Mouse (Mus musculus): ENCODE results near the gene Igsf8. TPM values are rescaled to one million over a fixed set of nuclear protein-coding genes. Genes with fewer than 3 reads are reported as not detected.
"Not testable (repeated sequence)": the region's sequence is repeated elsewhere in the genome, so short reads cannot be mapped to it uniquely, and the experiment has no call there.

Igsf8 gene
- polyA plus RNA-seq, 1 experiment from 2014 or later: 46.9 TPM

DNA sequence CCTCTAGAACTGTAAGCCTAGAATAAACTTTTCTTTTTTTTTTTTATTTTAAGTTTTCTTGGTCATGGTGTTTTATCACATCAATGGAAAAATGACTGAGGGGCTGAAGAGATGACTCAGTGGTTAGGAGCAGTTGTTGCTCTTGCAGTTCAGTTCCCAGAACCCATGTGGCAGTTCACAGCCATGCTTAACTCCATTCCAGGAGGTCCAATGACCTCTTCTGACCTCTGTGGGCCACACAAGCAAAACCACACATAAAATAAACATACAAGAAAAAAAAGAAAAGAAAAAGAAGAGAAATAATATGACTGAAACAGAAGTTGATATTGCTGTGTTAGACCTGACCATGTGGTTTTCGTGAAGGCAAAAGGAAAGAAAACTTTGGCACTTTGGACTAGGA is 32.2 kb upstream of the Igsf8 start:
- H3K4me2 ChIP-seq: no peak overlapping the region
- no peaks in the 10 kb centered on the region for H3K4me1 ChIP-seq
- no peak overlapping the region for H3K27ac ChIP-seq
- no peaks in the 10 kb centered on the region for H3K36me3 ChIP-seq
- no peaks in the 10 kb centered on the region for H3K9me3 ChIP-seq
- H3K9ac ChIP-seq: no peak overlapping the region
- H3K27me3 ChIP-seq: no peaks in the 10 kb centered on the region
- ATAC-seq (ENCODE audit: insufficient number of reproducible peaks, insufficient read depth, low FRiP score, low TSS enrichment, low read depth): no peak
- WGBS: 75% methylated on average over 1 of the region's 1 CpGs
- H3K4me3 ChIP-seq: no peak overlapping the region

DNA sequence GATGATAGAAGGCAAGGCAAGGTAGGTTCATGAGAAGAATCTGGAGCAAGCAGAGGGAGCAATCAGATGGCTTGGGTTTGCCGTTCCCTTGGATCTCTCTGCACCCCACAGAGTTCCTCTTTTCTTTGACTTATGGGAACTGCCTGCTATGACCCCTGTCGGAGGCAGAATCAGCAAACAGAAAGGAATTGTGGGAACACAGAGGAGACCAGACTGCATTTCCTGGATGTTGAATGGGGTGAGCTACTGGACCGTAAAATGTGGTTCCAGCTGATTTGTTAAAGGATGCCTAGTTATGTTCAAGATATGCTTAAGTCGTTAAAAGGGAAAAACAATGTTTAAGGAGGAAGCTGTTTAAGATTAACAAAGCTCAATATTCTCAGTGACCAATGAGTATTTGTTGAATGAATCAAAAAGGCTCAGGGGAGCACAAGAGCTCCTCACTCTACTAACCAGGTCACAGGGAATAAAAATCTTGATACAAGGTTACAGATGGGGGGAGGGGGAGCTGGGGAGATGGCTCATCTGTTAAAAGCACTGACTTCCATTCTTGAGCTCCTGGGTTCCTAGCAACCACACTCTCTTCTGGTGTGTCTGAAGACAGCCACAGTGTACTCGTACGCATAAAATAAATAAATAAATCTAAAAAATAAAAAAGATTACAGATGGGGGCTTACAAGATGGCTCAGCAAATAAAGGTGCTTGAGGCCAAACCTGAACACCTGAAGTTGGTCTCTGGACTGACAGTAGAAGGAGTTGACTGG is 20.3 kb upstream of the Igsf8 start:
- Histone ChIP-seq H3K36me3 (no peaks in the 10 kb centered on the region), H3K4me3 (no peak overlapping the region), H3K4me1 (peaks cover 14% of the 10 kb centered on the region; the same call in 1 of the 2 replicates), H3K27me3 (peaks cover 24% of the 10 kb centered on the region), H3K9me3 (no peaks in the 10 kb centered on the region), H3K27ac (no peak overlapping the region), H3K9ac (no peak overlapping the region), H3K4me2 (no peak overlapping the region)
- WGBS: 58% methylated on average over 6 of the region's 6 CpGs
- ATAC-seq (ENCODE audit: insufficient number of reproducible peaks, insufficient read depth, low FRiP score, low TSS enrichment, low read depth): no peak

DNA sequence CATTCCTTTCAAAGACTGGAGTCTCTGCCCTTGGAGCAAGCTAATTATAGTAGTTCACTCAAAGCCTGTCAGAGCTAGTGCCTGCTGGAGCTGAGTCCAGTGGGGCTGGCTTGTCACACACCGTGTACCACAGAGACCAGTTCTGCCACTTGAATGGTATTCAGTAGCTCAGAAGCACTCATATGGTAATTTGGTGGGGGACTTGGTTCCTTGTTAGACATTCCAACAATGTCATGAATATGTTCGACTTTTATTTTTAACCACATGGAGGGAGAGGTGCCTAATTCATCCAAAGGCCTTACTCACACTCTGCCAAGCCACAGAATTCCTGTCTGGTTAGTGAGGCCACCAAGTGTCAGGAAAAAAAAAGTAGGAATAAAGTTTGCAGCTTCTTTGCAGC is 19.0 kb upstream of the Igsf8 start:
- Histone ChIP-seq H3K4me1 (peaks cover 14% of the 10 kb centered on the region; the same call in 1 of the 2 replicates), H3K27me3 (peaks cover 24% of the 10 kb centered on the region), H3K4me2 (no peak overlapping the region), H3K36me3 (no peaks in the 10 kb centered on the region), H3K9me3 (no peaks in the 10 kb centered on the region), H3K27ac (no peak overlapping the region), H3K9ac (no peak overlapping the region), H3K4me3 (no peak overlapping the region)
- 32% methylated on average over 2 of the region's 2 CpGs for WGBS
- peak; percentile 74; the same call in 1 of the 2 replicates for ATAC-seq (ENCODE audit: insufficient number of reproducible peaks, insufficient read depth, low FRiP score, low TSS enrichment, low read depth)

DNA sequence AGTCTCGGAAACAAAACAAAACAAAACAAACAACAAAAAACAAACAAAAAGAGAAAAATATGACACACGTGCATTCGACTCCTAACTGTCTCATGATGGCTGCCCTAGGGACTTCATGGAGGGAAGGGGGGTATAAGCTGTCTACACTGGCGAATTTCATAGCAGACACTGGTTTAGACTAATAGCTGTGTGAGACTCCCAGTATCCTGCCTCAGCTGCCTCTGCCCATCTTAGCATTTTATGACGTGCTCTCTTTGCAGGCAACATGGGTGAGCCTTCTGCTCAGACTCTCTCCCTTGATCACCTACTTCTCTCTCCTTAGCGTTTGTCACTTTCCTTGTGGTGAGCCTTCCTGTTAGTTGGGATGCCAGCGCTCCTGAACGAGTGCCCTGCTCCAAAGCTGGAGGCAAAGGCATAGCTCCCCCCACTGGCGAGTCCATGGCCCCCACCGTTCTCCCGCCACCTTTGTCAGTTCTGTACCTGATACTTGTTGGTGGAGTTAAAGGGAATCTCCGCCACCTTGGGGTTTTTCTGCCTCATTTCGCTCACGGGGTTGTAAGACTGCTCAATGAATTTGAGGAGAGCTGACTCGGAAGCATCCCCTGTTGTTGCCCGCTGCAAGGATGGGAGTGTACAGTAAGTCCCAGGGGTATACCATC is 17.8 kb upstream of the Igsf8 start:
- no peak for ATAC-seq (ENCODE audit: insufficient number of reproducible peaks, insufficient read depth, low FRiP score, low TSS enrichment, low read depth)
- Histone ChIP-seq H3K27ac (no peak overlapping the region), H3K9me3 (no peaks in the 10 kb centered on the region), H3K9ac (no peak overlapping the region), H3K27me3 (peaks cover 24% of the 10 kb centered on the region), H3K4me2 (peak overlapping the region; percentile 30; the same call in 1 of the 2 replicates), H3K4me3 (no peak overlapping the region), H3K4me1 (peaks cover 14% of the 10 kb centered on the region; the same call in 1 of the 2 replicates), H3K36me3 (no peaks in the 10 kb centered on the region)
- 29% methylated on average over 16 of the region's 16 CpGs for WGBS

DNA sequence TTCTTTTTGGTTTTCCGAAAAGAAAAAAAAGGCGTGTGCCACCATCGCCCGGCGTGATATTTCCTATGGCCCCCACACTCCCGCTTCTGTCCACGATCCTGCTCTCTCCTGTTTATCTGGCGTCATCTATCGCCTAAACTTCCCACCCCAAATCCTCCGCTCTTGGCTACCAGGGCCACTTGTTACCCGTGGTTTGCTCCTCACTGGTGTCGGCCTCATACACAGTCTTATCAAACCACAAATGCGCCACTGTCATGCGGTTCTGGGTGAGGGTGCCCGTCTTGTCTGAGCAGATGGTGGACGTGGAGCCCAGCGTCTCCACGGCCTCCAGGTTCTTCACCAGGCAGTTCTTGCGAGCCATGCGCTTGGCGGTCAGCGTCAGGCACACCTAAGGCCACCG is 16.8 kb upstream of the Igsf8 start:
- not testable (repeated sequence) for H3K9ac ChIP-seq; H3K9me3 ChIP-seq; H3K36me3 ChIP-seq; H3K27ac ChIP-seq; ATAC-seq (ENCODE audit: insufficient number of reproducible peaks, insufficient read depth, low FRiP score, low TSS enrichment, low read depth)
- peaks cover 14% of the 10 kb centered on the region; the same call in 1 of the 2 replicates for H3K4me1 ChIP-seq
- peak overlapping the region; percentile 30 for H3K4me2 ChIP-seq
- 45% methylated on average over 23 of the region's 23 CpGs for WGBS
- 0 out of 2 replicates have a peak overlapping the region, but pooled peaks have one; percentile 1 for H3K4me3 ChIP-seq
- peaks cover 24% of the 10 kb centered on the region for H3K27me3 ChIP-seq

DNA sequence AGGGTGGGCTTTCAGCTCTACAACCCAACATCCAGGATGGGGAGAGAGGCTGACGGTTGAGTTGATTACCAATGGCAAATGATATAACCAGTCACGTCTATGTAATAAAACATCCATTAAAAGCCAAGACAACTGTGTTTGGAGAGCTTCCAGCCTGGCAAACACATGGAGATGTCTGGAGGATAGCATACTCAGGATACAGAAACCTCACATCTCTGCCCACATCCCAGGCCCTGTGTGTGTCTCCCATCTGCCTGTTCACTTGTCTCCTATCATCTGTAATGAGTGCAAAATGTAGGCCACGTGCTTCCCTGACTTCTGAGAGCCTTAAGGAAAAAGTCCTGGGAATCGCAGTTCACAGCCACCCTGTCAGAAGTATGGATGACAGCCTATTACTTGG is 14.2 kb upstream of the Igsf8 start:
- no peak overlapping the region for H3K4me3 ChIP-seq
- H3K9ac ChIP-seq: no peak overlapping the region
- no peaks in the 10 kb centered on the region for H3K9me3 ChIP-seq
- peaks cover 24% of the 10 kb centered on the region for H3K27me3 ChIP-seq
- no peak overlapping the region for H3K4me2 ChIP-seq
- ATAC-seq (ENCODE audit: insufficient number of reproducible peaks, insufficient read depth, low FRiP score, low TSS enrichment, low read depth): no peak
- H3K27ac ChIP-seq: no peak overlapping the region
- WGBS: 76% methylated on average over 4 of the region's 4 CpGs
- H3K4me1 ChIP-seq: peaks cover 14% of the 10 kb centered on the region; the same call in 1 of the 2 replicates
- no peaks in the 10 kb centered on the region for H3K36me3 ChIP-seq

DNA sequence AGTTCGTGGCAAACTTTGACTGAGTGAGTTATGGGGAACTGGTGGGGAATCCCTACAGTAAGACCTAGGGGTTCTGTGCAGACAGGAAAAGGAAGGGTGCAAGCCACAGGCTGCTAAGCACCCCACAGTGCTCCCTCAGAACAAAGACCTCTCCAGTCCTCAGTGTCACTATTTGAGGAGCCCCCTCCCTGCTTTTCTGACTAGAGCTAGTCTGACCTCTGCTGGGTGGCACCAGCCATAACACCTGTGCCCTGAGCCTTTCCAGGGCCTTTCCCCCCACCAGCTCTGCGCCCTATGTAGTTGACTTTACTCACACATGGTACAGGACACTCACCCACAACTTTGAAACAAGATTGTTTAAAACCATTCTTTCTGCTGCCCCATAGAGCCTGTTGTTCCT is 13.8 kb upstream of the Igsf8 start:
- Histone ChIP-seq H3K36me3 (no peaks in the 10 kb centered on the region), H3K9ac (no peak overlapping the region), H3K4me2 (no peak overlapping the region), H3K4me3 (no peak overlapping the region), H3K9me3 (no peaks in the 10 kb centered on the region), H3K4me1 (peaks cover 14% of the 10 kb centered on the region; the same call in 1 of the 2 replicates), H3K27me3 (peaks cover 24% of the 10 kb centered on the region), H3K27ac (no peak overlapping the region)
- no peak for ATAC-seq (ENCODE audit: insufficient number of reproducible peaks, insufficient read depth, low FRiP score, low TSS enrichment, low read depth)
- 44% methylated on average over 2 of the region's 2 CpGs for WGBS

DNA sequence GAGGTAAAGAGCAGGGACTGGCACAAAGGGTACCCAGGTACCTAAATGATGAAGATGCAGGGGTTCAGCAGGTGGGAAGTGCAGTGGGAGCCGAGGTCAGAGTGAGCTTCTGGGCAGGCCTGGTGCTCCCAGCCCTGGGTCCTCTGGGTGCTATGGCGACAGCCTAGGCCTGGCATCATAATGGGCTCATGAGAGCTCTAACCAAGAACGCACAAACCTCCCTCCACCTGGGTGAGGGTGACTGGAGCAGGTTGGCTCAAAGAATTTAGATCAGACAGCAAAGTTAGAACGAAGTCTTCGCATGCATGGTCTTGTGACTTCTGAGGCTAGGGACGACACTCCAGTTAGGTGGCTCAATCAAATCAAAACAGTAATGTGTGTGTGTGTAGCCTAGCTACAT is 3.1 kb upstream of the Igsf8 start, which contains the start of gene Atp1a4:
Gene Atp1a4 (minus strand): TSS at position 101 of the 400 bp plus-strand sequence.
- H3K27me3 ChIP-seq: no peaks in the 10 kb centered on the region
- no peak within 1 kb of the TSS for H3K27ac ChIP-seq
- 84% methylated on average over 6 of the region's 6 CpGs for WGBS
- H3K4me2 ChIP-seq: no peak within 1 kb of the TSS
- H3K9me3 ChIP-seq: no peaks in the 10 kb centered on the region
- no peak for ATAC-seq (ENCODE audit: insufficient number of reproducible peaks, insufficient read depth, low FRiP score, low TSS enrichment, low read depth)
- no peaks in the 10 kb centered on the region for H3K4me1 ChIP-seq
- no peak within 1 kb of the TSS for H3K9ac ChIP-seq
- H3K4me3 ChIP-seq: no peak within 1 kb of the TSS
- no peaks in the 10 kb centered on the region for H3K36me3 ChIP-seq

DNA sequence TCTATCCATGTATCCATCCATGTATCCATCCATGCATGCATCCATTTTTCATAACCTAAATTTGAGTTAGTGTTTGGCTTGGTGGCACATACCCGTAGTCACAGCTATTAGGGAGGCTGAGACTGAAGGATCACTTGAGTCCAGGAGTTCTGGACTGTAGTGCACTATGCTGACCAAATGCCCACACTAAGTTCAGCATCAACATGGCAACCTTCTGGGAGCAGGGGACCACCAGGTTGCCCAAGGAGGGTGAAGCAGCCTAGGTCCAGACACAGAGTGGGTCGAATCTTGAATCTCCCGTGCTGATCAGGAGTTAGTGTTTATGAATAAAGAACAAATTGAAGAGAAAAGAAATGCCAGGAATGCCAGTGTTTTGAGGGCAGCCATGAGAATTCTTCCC is 9.8 kb downstream of the Igsf8 start:
- Histone ChIP-seq H3K9me3 (no peaks in the 10 kb centered on the region), H3K4me1 (no peaks in the 10 kb centered on the region), H3K4me2 (no peak overlapping the region), H3K9ac (no peak overlapping the region), H3K36me3 (no peaks in the 10 kb centered on the region), H3K4me3 (no peak overlapping the region), H3K27ac (no peak overlapping the region), H3K27me3 (no peaks in the 10 kb centered on the region)
- WGBS: 85% methylated on average over 3 of the region's 3 CpGs
- ATAC-seq (ENCODE audit: insufficient number of reproducible peaks, insufficient read depth, low FRiP score, low TSS enrichment, low read depth): no peak

DNA sequence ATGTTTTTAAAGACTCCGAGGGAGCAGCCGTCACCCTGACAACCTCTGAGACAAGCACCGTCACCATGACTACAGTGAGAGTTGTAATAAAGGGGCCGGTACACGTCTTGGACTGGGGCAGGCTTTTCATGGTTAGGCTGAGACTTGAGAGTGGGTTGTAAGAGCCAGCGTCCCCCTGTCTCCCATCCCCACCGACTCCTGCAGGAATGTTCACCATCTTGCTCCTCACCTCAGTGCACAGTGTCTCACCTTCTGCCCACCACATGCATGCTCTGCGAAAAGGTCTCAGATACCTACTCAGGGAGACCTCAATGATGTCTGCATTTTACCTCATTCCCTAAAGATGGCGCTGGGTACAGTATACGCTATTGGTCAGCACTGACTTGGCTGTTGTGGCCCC is 10.3 kb downstream of the Igsf8 start:
- Histone ChIP-seq H3K9me3 (no peaks in the 10 kb centered on the region), H3K4me1 (no peaks in the 10 kb centered on the region), H3K27me3 (no peaks in the 10 kb centered on the region), H3K4me2 (no peak overlapping the region), H3K27ac (no peak overlapping the region), H3K9ac (no peak overlapping the region), H3K4me3 (no peak overlapping the region), H3K36me3 (no peaks in the 10 kb centered on the region)
- 76% methylated on average over 10 of the region's 10 CpGs for WGBS
- no peak for ATAC-seq (ENCODE audit: insufficient number of reproducible peaks, insufficient read depth, low FRiP score, low TSS enrichment, low read depth)

DNA sequence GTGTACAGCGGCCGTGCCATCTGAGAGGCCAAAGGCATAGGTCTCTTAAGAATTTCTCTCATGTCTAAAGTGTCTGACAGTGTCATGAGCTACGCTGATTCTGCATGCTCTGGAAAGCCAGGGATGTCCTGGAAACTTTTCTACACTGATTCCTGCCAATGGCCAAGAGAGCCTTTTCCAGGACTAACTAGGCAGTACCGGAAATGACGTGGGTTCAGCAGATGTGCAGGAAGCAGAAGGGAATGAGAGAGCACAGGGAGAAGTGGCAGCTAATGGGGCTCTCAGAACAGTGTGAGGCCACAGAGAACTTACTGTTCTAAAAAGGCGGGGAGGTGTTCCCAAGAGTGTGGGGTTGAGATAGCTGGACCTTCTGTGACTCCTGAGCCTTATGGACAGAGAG is 11.9 kb downstream of the Igsf8 start:
- no peaks in the 10 kb centered on the region for H3K36me3 ChIP-seq
- H3K4me1 ChIP-seq: no peaks in the 10 kb centered on the region
- no peak overlapping the region for H3K27ac ChIP-seq
- no peak overlapping the region for H3K4me2 ChIP-seq
- H3K9ac ChIP-seq: no peak overlapping the region
- no peaks in the 10 kb centered on the region for H3K9me3 ChIP-seq
- WGBS: 82% methylated on average over 6 of the region's 6 CpGs
- no peak overlapping the region for H3K4me3 ChIP-seq
- no peak for ATAC-seq (ENCODE audit: insufficient number of reproducible peaks, insufficient read depth, low FRiP score, low TSS enrichment, low read depth)
- H3K27me3 ChIP-seq: no peaks in the 10 kb centered on the region

DNA sequence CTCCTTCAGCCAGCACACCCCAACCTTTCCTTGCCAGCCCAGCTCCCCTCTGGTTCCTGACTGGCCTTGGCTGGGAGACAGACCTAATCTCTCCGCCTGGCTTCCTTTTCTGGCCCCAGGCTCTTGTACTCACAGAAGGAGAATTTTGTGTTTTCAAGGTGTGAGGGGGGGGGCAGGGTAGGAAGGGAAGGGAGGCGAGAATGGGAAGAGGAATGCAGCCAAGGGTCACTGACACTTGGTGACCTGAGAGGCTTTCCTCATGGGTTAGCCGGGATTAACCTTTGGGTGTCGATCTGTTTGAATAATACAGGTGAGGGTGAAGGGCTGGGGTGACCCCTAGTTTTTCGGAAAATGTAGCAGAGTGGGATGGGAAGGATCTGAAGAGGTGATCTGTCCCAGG is 12.7 kb downstream of the Igsf8 start:
- no peak overlapping the region for H3K9ac ChIP-seq
- no peak overlapping the region for H3K4me3 ChIP-seq
- H3K4me1 ChIP-seq: no peaks in the 10 kb centered on the region
- no peaks in the 10 kb centered on the region for H3K27me3 ChIP-seq
- H3K4me2 ChIP-seq: no peak overlapping the region
- H3K9me3 ChIP-seq: no peaks in the 10 kb centered on the region
- no peak overlapping the region for H3K27ac ChIP-seq
- no peaks in the 10 kb centered on the region for H3K36me3 ChIP-seq
- 42% methylated on average over 5 of the region's 5 CpGs for WGBS
- ATAC-seq (ENCODE audit: insufficient number of reproducible peaks, insufficient read depth, low FRiP score, low TSS enrichment, low read depth): no peak
